Mouse (Mus musculus) limb, embryonic 12.5 days (tissue): ENCODE measurements around the gene Isca2. TPM values are rescaled to one million over a fixed set of nuclear protein-coding genes. Genes with fewer than 3 reads are reported as not detected.
A peak's percentile ranks its signal among the peaks of the same experiment; 100 is the strongest.

ENCODE experiments used
- ATAC-seq: fragments of 200-750 bp; cut with Nextera tagmentation; 2 replicates; pipeline ENCODE4 v1.8.0; 2017; ENCODE audit warnings: low read depth, moderate TSS enrichment; ENCODE audit not compliant: insufficient number of reproducible peaks, insufficient read depth, low FRiP score, low TSS enrichment
- H3K27ac ChIP-seq: fragments of 300-500 bp; sonication (generic); 2 replicates; pipeline ENCODE4 v1.5.1; 2016; ENCODE audit warnings: mild to moderate bottlenecking, moderate library complexity
- H3K27me3 ChIP-seq: fragments of 300-500 bp; sonication (generic); 2 replicates; pipeline ENCODE4 v1.6.1; 2016; ENCODE audit warnings: mild to moderate bottlenecking, moderate library complexity
- H3K36me3 ChIP-seq: fragments of 300-500 bp; sonication (generic); 2 replicates; pipeline ENCODE4 v1.6.1; 2016; ENCODE audit warnings: mild to moderate bottlenecking, moderate library complexity
- H3K4me1 ChIP-seq: fragments of 300-500 bp; sonication (generic); replicated peaks from 2 replicates; pipeline ENCODE4 v1.6.1; 2016
- H3K4me2 ChIP-seq: fragments of 300-500 bp; sonication (generic); 2 replicates; pipeline ENCODE4 v1.6.1; 2016; ENCODE audit warnings: mild to moderate bottlenecking, moderate library complexity
- H3K4me3 ChIP-seq: fragments of 300-500 bp; sonication (generic); replicated peaks from 2 replicates; pipeline ENCODE4 v1.5.1; 2016; ENCODE audit warnings: mild to moderate bottlenecking
- H3K9ac ChIP-seq: fragments of 300-500 bp; sonication (generic); replicated peaks from 2 replicates; pipeline ENCODE4 v1.6.1; 2016; ENCODE audit warnings: mild to moderate bottlenecking, moderate library complexity
- H3K9me3 ChIP-seq: fragments of 300-500 bp; sonication (generic); 2 replicates; pipeline ENCODE4 v1.6.1; 2016; ENCODE audit warnings: mild to moderate bottlenecking, moderate library complexity
- WGBS: fragments of 180-500 bp; shearing (Covaris S2); methylation state at CpG from one replicate; pipeline ENCODE4 v1.1.7; 2016; 5-methylcytosine and 5-hydroxymethylcytosine counted together
- polyA plus RNA-seq: library from polyadenylated mRNA; unstranded; fragments of >200 nt; fragmentation: Nextera tagmentation; extraction: Ambion mirVana; gene quantifications from 2 replicates; pipeline ENCODE4 v1.2.1, GENCODE M21; 2016

Gene Isca2
- polyA plus RNA-seq, 1 experiment from 2014 or later = 145 TPM

DNA sequence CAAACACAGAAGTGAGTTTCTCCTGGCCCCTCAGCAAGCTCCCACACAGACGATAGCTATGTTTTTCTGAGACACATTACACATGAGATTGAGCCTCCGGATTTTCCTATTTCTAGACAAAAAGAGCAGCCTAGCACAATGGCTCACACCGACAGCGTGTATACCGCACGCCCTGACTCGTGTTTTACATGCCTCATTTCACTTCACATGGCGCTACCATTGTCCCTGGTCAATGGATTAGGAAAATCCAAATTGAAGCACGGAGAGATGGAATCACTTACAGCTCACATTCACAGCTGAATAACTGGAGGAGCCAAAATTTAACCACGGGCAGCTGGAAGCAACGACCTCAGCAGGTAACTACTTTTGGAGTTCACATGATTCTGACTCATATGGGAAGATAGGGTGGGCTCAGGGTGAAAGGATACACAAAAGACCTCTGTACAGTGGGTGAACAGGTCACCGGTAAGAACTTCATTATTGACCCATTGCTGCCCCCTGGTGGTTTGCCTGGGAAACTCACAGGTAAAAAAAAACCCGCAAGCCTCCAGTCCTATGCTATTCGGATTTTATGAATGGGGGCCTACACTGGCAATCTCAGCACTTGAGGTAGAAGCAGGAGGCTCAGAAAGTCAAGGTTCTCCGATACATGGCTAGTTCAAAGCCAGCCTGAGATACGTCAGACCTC is 17.9 kb upstream of the Isca2 start:
- H3K4me2 ChIP-seq = no peak overlapping the region
- peaks cover 39% of the 10 kb centered on the region for H3K36me3 ChIP-seq
- no peak overlapping the region for H3K9ac ChIP-seq
- H3K9me3 ChIP-seq = no peaks in the 10 kb centered on the region
- H3K27me3 ChIP-seq = no peaks in the 10 kb centered on the region
- H3K4me1 ChIP-seq = peaks cover 8% of the 10 kb centered on the region
- WGBS = 68% methylated on average over 16 of the region's 16 CpGs
- H3K4me3 ChIP-seq = no peak overlapping the region
- 0 out of 2 replicates have a peak, but pooled peaks have one; percentile 32 for ATAC-seq
- no peak overlapping the region for H3K27ac ChIP-seq

- Histone ChIP-seq H3K27ac (no peak overlapping the region), H3K4me2 (no peak overlapping the region), H3K4me3 (no peak overlapping the region), H3K36me3 (peaks cover 48% of the 10 kb centered on the region), H3K9me3 (no peaks in the 10 kb centered on the region), H3K27me3 (no peaks in the 10 kb centered on the region), H3K4me1 (peaks cover 8% of the 10 kb centered on the region), H3K9ac (no peak overlapping the region)
- no peak for ATAC-seq
- 90% methylated on average over 10 of the region's 10 CpGs for WGBS
Measured at GRCm38 (mm10) chr12:84756016-84756415, 17.0 kb upstream of the Isca2 start.

DNA sequence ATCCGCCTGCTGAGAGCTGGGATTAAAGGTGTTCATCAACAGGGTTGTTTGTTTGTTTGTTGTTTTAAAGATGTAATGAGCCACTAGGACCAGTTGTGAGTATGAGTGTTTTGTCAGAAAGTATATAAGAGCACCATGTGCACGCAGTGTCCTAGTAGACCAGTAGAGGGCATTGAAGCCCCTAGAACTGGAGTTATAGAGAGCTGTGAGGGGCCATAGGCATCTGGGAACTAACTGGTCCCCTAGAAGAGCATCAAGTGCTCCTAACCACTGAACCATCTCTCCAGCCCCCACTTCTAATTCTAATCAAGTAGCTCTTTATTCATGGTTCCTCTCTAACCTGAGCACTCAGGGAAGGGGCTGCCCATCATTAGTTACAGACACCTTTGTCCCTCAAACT is 14.0 kb upstream of the Isca2 start:
- 73% methylated on average over 2 of the region's 2 CpGs for WGBS
- no peak overlapping the region for H3K4me2 ChIP-seq

DNA sequence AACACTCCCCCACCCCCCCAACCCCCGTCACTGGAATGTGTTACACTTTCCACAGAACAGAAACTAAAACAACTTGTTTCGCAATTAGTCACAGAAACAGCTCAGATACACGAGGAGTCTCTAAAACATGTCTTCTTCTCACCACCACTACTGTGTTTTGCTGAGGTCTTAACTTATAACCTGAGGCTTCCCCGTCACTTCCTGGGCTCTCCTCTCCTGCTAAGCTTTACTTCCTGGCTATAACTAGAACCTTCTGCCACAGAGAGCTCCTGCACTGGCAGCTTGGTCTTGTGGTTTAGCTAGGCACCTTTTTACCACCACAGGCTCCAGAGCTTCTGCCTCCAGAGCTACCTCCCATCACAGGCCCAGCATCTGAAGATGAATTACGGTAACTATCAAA is 10.5 kb upstream of the Isca2 start:
- Histone ChIP-seq H3K9me3 (no peaks in the 10 kb centered on the region), H3K4me1 (no peaks in the 10 kb centered on the region), H3K36me3 (peaks cover 84% of the 10 kb centered on the region), H3K27me3 (no peaks in the 10 kb centered on the region), H3K27ac (no peak overlapping the region), H3K9ac (no peak overlapping the region), H3K4me2 (no peak overlapping the region), H3K4me3 (no peak overlapping the region)
- no peak for ATAC-seq
- 76% methylated on average over 5 of the region's 5 CpGs for whole genome bisulfite sequencing

More for the DNA sequence above, 14.0 kb upstream of the Isca2 start:
- Histone ChIP-seq H3K9me3 (no peaks in the 10 kb centered on the region), H3K4me3 (no peak overlapping the region), H3K27ac (no peak overlapping the region), H3K27me3 (no peaks in the 10 kb centered on the region), H3K9ac (no peak overlapping the region), H3K4me1 (no peaks in the 10 kb centered on the region), H3K36me3 (peaks cover 78% of the 10 kb centered on the region)
- ATAC-seq = no peak

DNA sequence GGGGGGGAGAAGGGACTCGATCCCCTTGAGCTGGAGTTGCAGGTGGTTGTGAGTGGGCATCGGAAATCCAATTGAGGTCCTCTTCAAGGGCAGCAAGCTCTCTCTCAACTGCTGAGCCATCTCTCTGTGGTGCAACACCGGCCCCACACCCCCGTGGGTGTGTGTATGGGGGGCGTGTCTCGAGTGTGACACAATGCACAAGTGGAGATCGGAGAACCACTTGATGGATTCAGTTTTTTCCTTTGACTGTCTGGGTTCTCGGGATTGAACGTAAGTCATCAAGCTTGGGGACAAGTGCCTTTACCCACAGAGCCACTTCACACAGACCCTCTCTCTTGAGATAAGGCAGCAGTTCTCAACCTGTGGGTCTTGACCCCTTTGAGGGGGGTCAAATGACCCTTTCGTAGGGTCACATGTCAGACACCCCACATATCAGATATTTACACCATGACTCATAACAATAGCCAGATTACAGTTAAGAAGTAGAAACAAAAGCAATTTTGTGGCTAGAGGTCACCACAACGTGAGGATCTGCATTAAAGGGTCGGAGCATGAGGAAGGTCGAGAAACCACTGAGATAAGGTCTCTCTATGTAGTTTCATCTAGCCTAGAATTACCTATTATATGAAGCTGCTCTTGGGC is 9.4 kb upstream of the Isca2 start:
- H3K36me3 ChIP-seq = peaks cover 83% of the 10 kb centered on the region
- no peaks in the 10 kb centered on the region for H3K4me1 ChIP-seq
- H3K27me3 ChIP-seq = no peaks in the 10 kb centered on the region
- no peak for ATAC-seq
- H3K4me2 ChIP-seq = no peak overlapping the region
- no peak overlapping the region for H3K27ac ChIP-seq
- H3K9ac ChIP-seq = no peak overlapping the region
- 91% methylated on average over 13 of the region's 13 CpGs for WGBS
- H3K4me3 ChIP-seq = no peak overlapping the region
- H3K9me3 ChIP-seq = no peaks in the 10 kb centered on the region

- Histone ChIP-seq H3K27ac (no peak overlapping the region), H3K4me2 (no peak overlapping the region), H3K27me3 (no peaks in the 10 kb centered on the region), H3K9me3 (no peaks in the 10 kb centered on the region), H3K4me1 (0 out of 2 replicates have a peak, but pooled peaks cover 2% of the 10 kb centered on the region), H3K36me3 (peaks cover 84% of the 10 kb centered on the region), H3K4me3 (no peak overlapping the region), H3K9ac (no peak overlapping the region)
- ATAC-seq = no peak
- 76% methylated on average over 7 of the region's 7 CpGs for WGBS
Measured at GRCm38 (mm10) chr12:84764756-84765155, 8.3 kb upstream of the Isca2 start.

- WGBS = 86% methylated on average over 15 of the region's 15 CpGs
- no peak overlapping the region for H3K4me3 ChIP-seq
- no peaks in the 10 kb centered on the region for H3K9me3 ChIP-seq
- H3K9ac ChIP-seq = no peak overlapping the region
- no peaks in the 10 kb centered on the region for H3K27me3 ChIP-seq
- ATAC-seq = no peak
- H3K4me1 ChIP-seq = 0 out of 2 replicates have a peak, but pooled peaks cover 8% of the 10 kb centered on the region
- H3K27ac ChIP-seq = no peak overlapping the region
- no peak overlapping the region for H3K4me2 ChIP-seq
- H3K36me3 ChIP-seq = peaks cover 85% of the 10 kb centered on the region
Measured at GRCm38 (mm10) chr12:84765506-84765905, 7.5 kb upstream of the Isca2 start.

DNA sequence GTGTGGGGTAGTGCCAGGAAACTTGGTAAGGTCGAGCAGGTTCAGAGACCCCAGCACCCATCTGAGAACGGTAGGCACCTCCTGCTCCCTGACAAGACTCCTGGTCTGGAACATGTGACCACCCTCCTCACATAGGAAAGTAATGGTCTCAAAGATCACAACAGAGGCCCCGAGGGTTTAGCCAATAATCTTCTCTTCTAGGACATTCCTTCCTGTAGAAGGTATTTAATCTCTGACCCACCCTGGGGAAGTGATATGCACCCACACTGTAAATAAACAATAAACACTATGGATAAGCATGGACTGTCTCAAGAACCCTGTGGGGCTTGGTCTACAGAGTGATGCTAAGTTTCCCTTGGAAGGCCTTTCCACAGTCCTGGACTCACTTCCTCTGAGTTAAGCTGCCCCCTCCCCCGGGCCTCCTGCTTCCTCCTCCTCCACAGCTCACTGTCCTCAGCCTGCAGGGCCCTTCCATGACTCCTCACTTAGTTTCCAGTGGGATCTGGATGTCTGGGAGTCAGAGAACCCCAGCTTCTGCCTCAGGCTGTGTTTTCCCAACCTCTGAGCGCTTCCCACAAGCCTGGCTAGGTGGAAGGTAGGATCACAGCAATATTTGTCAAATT is 6.8 kb upstream of the Isca2 start:
- Histone ChIP-seq H3K27ac (no peak overlapping the region), H3K4me2 (no peak overlapping the region), H3K27me3 (no peaks in the 10 kb centered on the region), H3K4me3 (no peak overlapping the region), H3K4me1 (peaks cover 15% of the 10 kb centered on the region), H3K36me3 (peaks cover 81% of the 10 kb centered on the region), H3K9me3 (no peaks in the 10 kb centered on the region), H3K9ac (no peak overlapping the region)
- 82% methylated on average over 5 of the region's 5 CpGs for WGBS
- ATAC-seq = no peak

DNA sequence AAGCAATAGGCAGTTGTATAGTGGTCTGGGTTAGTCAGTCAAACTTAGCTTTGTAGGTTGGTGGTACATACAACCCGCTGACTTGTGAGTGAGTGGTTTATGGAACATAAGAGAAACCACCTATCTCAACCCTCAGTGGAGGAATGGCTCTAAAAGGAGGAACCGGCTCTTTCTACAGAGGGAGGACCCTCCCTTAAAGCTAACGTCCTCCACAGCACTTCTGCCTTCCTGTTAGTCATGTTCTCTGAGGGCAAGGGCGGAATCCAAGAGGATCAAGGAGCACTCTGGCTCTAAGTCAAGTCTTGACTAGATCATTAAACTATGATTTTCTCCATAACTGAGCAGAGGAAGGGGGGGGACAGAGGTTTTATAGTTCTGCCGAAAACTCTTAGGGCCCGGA is 5.5 kb upstream of the Isca2 start:
- H3K27me3 ChIP-seq = no peaks in the 10 kb centered on the region
- peaks cover 69% of the 10 kb centered on the region for H3K36me3 ChIP-seq
- H3K4me3 ChIP-seq = no peak overlapping the region
- WGBS = 86% methylated on average over 6 of the region's 6 CpGs
- H3K4me1 ChIP-seq = peaks cover 22% of the 10 kb centered on the region
- H3K9ac ChIP-seq = no peak overlapping the region
- no peak for ATAC-seq
- no peak overlapping the region for H3K27ac ChIP-seq
- no peak overlapping the region for H3K4me2 ChIP-seq
- no peaks in the 10 kb centered on the region for H3K9me3 ChIP-seq

DNA sequence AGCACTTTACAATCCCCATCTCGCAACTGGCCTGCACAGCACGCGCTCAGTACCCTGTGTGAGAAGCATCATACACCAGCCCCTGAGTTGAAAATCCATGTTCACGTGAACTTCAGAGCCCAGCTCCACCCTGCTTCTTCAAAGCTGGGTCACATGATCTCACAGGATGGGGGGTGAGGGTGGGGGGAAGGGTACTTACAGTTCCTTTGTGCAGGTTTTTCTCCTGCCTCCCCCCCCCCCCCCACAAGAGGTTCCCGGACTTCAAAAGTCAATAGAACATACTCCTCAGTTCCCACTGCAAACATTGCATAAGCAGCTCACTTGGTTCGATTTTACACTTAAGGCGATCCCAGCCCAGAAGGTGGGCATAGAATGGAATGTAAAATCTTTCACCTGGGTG is 3.4 kb upstream of the Isca2 start:
- Histone ChIP-seq H3K27ac (no peak overlapping the region), H3K4me1 (peaks cover 30% of the 10 kb centered on the region), H3K9ac (no peak overlapping the region), H3K36me3 (peaks cover 47% of the 10 kb centered on the region), H3K4me2 (no peak overlapping the region), H3K27me3 (no peaks in the 10 kb centered on the region), H3K4me3 (no peak overlapping the region), H3K9me3 (no peaks in the 10 kb centered on the region)
- 86% methylated on average over 7 of the region's 7 CpGs for WGBS
- no peak for ATAC-seq

- peak overlapping the region; percentile 78 for H3K4me2 ChIP-seq
Measured at GRCm38 (mm10) chr12:84771981-84772520, 1.0 kb upstream of the Isca2 start.

More at GRCm38 (mm10) chr12:84771981-84772520, 1.0 kb upstream of the Isca2 start:
- ATAC-seq = no peak
- 4% methylated on average over 10 of the region's 10 CpGs for WGBS
- peak overlapping the region; percentile 96 for H3K27ac ChIP-seq
- no peaks in the 10 kb centered on the region for H3K9me3 ChIP-seq
- peaks cover 30% of the 10 kb centered on the region for H3K4me1 ChIP-seq
- peak overlapping the region; percentile 75 for H3K9ac ChIP-seq
- peak overlapping the region; percentile 71 for H3K4me3 ChIP-seq
- no peaks in the 10 kb centered on the region for H3K27me3 ChIP-seq
- peaks cover 39% of the 10 kb centered on the region; the same call in 1 of the 2 replicates for H3K36me3 ChIP-seq
